Mouse (Mus musculus): ENCODE results near the gene Fgg. TPM values are rescaled to one million over a fixed set of nuclear protein-coding genes. Genes with fewer than 3 reads are reported as not detected.

Gene Fgg
- total RNA-seq, 4 experiments from 2014 or later = 0.19 TPM; not detected in 3

- DNase-seq (ENCODE audit: low spot score) = no peak
These were observed 18.2 kb downstream of the Fgg start, which contains the start of gene Fga for GRCm38 (mm10) chr3:83025475-83026301. TSS of gene Fga (plus strand) at chr3:83026076.

GRCm38 (mm10) chr3:83027546-83028251 is 20.2 kb downstream of the Fgg start:
- DNase-seq (ENCODE audit: low spot score) = no peak

DNA sequence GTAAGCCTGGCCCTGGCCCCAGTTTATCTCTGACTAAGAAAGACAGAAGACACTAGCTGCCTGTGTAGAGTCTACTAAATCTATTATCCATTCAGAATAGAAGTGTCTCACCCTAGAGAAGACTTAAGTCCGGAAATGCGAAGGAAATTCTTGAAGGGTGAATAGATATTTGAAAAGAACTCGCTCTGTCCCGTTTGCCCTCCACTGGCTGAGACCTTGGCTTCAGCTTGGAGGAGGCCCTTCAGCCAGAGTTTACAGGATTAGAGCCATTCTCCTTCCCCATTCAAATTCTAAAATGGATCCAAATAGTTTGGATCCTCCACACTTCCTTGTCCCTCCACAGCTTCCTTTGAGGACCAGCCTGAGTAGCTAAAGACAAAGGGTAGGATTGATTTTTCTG is 22.8 kb downstream of the Fgg start:
- DNase-seq (ENCODE audit: low spot score) = no peak

GRCm38 (mm10) chr3:83032746-83033308 is 25.3 kb downstream of the Fgg start:
- no peak for DNase-seq (ENCODE audit: low spot score)

- no peak for DNase-seq (ENCODE audit: low spot score)
These were observed 26.3 kb downstream of the Fgg start for GRCm38 (mm10) chr3:83033801-83034200.

- no peak for DNase-seq (ENCODE audit: low spot score)
These were observed 31.3 kb downstream of the Fgg start for GRCm38 (mm10) chr3:83038865-83039264.

DNA sequence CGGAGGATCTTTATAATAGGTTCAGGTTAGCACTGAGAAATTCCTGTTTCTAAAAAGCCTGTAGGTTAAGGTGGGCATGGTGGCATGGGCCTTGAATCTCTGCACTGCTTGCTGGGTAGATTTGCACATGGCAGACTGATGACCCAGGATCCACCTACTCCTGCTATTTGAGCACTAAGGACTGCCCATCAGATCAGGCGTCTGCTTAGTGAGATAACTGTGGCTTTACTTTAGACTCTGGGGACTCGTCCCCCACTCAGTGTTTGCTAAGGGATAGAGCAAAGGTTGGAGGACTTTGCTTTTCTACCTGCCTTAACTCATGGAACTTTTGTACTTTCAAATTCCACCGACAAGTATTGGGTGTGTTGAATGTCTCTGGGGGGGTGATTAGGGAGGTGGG is 32.1 kb downstream of the Fgg start:
- DNase-seq (ENCODE audit: low spot score) = no peak

- no peak for DNase-seq (ENCODE audit: low spot score)
These were observed 34.9 kb downstream of the Fgg start for GRCm38 (mm10) chr3:83042451-83042850.

GRCm38 (mm10) chr3:83046649-83047048 is 39.1 kb downstream of the Fgg start:
- no peak for DNase-seq (ENCODE audit: low spot score)

DNA sequence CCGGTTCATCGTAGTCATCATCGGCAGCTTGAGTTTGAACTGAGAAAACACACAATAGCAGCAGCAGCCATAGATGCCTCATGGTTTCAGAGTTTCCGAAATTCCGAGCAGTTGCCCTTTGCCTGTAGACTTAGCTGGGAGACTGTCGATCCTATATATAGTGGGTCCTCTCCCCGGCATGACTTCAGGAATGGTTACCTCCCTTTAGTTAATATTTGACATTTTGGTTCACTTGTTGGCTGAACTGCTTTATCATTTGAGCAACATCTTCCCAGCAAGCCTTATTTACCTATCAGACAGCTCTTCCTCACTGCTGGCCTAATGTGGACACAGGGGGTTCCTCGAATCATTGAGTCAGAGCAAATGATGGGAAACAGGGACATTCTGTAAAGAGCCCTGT is 42.2 kb downstream of the Fgg start, which contains the start of gene Fgb:
TSS of gene Fgb (minus strand) at position 184 of the 400 bp plus-strand sequence.
- no peak for DNase-seq (ENCODE audit: low spot score)

DNA sequence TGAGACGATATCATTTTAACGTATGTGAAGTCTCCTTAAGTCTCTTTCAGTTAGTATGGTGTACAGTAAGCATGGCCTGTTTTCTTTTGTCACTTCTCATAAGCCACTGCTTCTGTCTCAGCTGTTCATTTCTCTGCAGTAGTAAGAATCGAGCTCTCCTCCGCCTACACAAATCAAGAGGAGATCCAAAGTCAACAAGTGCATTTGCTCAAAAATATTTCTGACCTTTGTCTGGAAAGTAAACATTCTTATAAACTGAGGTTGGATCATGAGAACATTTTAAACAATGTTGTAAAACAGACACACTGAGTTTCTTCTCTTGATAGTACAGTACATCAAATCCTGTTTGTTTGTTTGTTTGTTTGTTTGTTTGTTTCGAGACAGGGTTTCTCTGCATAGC is 43.1 kb downstream of the Fgg start:
- DNase-seq (ENCODE audit: low spot score) = no peak

DNA sequence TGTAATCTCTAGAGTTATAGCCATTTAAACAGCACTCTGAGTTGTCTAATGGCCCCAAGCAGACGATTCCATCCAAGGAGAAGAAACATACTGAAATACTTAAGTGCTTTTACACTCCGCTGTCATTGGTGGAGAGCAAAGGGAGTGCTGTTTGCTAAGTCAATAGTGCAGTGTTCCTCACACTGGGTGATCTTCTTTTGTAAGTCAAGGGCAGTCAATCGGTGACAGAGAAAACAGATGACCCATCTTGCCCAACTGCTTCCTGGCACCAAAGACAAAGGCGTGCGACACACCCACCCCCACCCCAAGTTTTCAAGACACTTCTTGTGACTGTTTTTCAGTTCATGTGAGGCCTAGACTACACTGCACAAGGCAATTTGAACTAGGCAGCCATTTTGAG is 44.6 kb downstream of the Fgg start:
- no peak for DNase-seq (ENCODE audit: low spot score)

DNA sequence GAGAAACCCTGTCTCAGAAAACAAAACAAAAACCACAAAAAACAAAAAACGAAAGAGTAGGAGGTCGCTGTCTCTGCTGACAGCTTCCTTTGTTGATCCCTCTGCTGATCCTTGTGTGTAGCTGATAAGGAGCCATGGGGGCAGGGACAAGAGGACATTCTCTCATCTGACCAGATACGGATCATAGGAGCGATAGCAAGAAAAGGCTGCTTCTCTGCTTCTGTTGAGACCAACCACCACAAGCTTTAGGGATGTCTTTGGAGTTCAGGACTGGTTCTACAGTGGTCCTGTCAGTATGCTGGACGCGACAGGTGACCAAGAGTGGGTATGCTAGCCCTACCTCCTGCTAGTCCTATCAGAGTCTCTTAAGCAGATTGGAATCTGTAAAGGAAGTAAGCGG is 45.6 kb downstream of the Fgg start:
- DNase-seq (ENCODE audit: low spot score) = no peak

DNA sequence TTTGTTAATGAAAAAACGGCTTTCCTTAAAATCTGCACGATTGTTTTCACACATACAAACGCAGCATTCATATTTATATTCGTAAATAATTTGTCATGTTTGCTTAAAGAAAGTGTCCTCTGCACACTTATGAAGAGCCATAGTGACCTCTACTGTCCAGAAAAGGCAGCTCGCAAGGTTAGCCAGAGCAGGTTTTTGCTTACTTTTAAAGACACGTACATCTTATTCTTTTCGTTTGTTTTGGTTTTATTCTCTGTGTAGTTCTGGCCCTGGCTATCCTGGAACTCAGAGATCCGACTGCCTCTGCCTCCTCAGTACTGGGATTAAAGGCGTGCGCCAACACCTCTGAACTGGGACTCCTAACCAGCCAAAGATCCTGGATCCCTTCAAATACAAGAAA is 46.2 kb downstream of the Fgg start:
- no peak for DNase-seq (ENCODE audit: low spot score)

DNA sequence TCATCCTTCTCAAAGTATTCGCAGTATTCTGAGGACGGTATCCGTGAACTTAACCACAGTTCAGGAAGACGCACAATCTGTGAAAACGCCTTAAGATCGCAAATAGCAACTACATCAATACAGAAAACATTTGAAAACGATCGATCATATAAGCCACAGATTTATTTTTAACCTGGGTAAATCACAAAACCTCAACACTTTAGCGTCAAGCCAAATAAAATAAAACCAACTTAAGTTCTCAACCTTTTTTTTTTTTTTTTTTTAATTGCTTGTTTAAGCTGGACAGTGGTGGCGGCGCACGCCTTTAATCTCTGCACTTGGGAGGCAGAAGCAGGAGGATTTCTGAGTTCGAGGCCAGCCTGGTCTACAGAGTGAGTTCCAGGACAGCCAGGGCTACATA is 47.2 kb downstream of the Fgg start:
- no peak for DNase-seq (ENCODE audit: low spot score)

DNA sequence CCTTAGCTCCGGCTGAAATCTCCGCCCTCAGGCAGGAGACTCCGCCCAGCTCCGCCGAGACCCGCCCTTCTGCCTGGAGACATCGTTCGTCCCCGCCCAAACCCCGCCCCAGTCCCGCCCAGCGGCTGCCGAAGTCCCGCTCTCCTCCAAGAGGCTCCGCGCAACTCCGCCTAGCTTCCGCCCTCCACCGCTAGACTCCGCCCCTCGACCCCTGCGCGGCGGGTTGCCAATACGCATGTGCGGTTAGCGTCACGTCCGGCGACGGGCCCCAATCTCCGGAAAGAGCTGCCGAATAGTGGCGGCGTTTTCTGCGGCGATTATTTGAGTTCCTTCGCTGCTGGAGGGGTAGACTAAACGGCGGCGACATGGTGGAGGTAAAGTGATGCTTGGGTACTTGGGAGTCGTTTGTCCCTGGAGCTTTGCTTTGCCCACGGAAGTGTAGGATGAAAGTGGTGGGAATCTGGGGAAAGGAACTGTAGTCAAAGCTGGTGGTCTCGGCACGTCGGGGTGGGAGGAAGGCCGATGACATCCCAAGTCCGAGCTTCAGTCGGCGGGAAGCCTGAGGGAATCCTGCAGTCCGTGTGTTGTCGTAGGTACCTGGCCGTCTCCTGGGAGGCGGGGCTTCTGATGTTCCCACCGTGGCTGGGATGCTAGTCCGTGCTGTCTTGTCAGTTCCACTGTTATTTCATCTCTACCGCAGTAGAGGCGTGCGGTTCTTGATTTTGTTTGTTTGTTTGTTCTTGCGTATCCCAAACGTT is 47.9 kb downstream of the Fgg start, which contains the start of gene Plrg1:
TSS of gene Plrg1 (plus strand) at position 242 of the 758 bp plus-strand sequence.
- DNase-seq (ENCODE audit: low spot score) = peak; percentile 97

DNA sequence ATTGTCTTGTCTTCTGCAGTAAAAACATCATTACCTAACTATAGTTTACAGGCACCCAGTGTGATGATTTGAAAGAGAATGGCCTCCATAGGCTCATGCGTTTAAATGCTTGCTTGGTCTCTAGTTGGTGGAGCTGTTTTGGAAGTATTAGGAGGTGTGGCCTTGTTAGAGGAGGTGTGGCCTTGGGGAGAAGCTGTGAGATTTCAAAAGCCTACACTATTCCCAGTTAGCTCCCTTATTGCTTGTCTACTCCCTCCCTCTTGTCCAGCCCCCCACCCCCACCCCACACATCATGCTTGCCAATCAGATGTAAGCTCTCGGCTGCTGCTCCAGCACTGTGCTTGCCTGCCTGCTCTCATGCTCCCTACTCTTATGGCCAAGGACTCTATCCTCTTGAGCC is 49.5 kb downstream of the Fgg start:
- DNase-seq (ENCODE audit: low spot score) = no peak

Other genes with a start within 250 kb of the Fgg start
- gene Rbm46, start 131.2 kb upstream of the Fgg start, total RNA-seq (2022) = under 1 TPM in 3 of 4 experiments, not detected in 1; 0.11 to 0.28 (median 0.16) TPM
- under 1 TPM; 0.06 to 0.19 (median 0.15) TPM for gene Lrat, start 103.8 kb upstream of the Fgg start, total RNA-seq (2022)
- not detected for gene Fga, start 18.4 kb downstream of the Fgg start, total RNA-seq (2022)
- not detected for gene Fgb, start 42.1 kb downstream of the Fgg start, total RNA-seq (2022)
- 10 to 100 TPM; 23.9 to 29.4 (median 27.7) TPM for gene Plrg1, start 47.8 kb downstream of the Fgg start, total RNA-seq (2022)
- gene Dchs2, start 120.2 kb downstream of the Fgg start, total RNA-seq (2022) = under 1 TPM; 0.78 to 0.87 (median 0.81) TPM

All from heart, adult 8-10 months (tissue).